Mouse (Mus musculus) liver, embryonic 14.5 days (tissue): ENCODE data around the gene Cpne4.

Source experiments
- CTCF ChIP-seq: IDR thresholded peaks from 2 replicates; pipeline ENCODE4 v1.5.1; 2016; ENCODE audit warnings: antibody characterized with exemption, low read depth, control low read depth
- EP300 ChIP-seq: IDR thresholded peaks from 2 replicates; pipeline ENCODE4 v1.6.1; 2016; ENCODE audit warnings: antibody characterized with exemption, low read depth

GRCm38 (mm10) chr9:104841278-104841677 is 294.2 kb downstream of the Cpne4 start:
- TF ChIP-seq CTCF: no peak
- TF ChIP-seq EP300: no peak
